Mouse (Mus musculus) embryonic facial prominence, embryonic 12.5 days (tissue): ENCODE measurements around the gene Nipal4. TPM values are rescaled to one million over a fixed set of nuclear protein-coding genes. Genes with fewer than 3 reads are reported as not detected.
A peak's percentile ranks its signal among the peaks of the same experiment; 100 is the strongest.

Experiments
- ATAC-seq: fragments of 200-750 bp; cut with Nextera tagmentation; 2 replicates; pipeline ENCODE4 v1.8.0; 2017; ENCODE audit not compliant: insufficient number of reproducible peaks, insufficient read depth, low FRiP score, low TSS enrichment
- H3K27ac ChIP-seq: fragments of 300-500 bp; sonication (generic); 2 replicates; pipeline ENCODE4 v1.5.1; 2016; ENCODE audit warnings: mild to moderate bottlenecking
- H3K27me3 ChIP-seq: fragments of 300-500 bp; sonication (generic); 2 replicates; pipeline ENCODE4 v1.6.1; 2016; ENCODE audit warnings: mild to moderate bottlenecking, moderate library complexity
- H3K36me3 ChIP-seq: fragments of 300-500 bp; sonication (generic); 2 replicates; pipeline ENCODE4 v1.6.1; 2016; ENCODE audit warnings: mild to moderate bottlenecking
- H3K4me1 ChIP-seq: fragments of 300-500 bp; sonication (generic); 2 replicates; pipeline ENCODE4 v1.6.1; 2016
- H3K4me2 ChIP-seq: fragments of 300-500 bp; sonication (generic); replicated peaks from 2 replicates; pipeline ENCODE4 v1.6.1; 2016; ENCODE audit warnings: mild to moderate bottlenecking, moderate library complexity
- H3K4me3 ChIP-seq: fragments of 300-500 bp; sonication (generic); 2 replicates; pipeline ENCODE4 v1.5.1; 2016; ENCODE audit warnings: mild to moderate bottlenecking
- H3K9ac ChIP-seq: fragments of 300-500 bp; sonication (generic); 2 replicates; pipeline ENCODE4 v1.6.1; 2016; ENCODE audit warnings: mild to moderate bottlenecking, moderate library complexity
- H3K9me3 ChIP-seq: fragments of 300-500 bp; sonication (generic); 2 replicates; pipeline ENCODE4 v1.6.1; 2016; ENCODE audit warnings: mild to moderate bottlenecking, moderate library complexity
- WGBS: fragments of 180-500 bp; shearing (Covaris S2); methylation state at CpG from one replicate; pipeline ENCODE4 v1.1.7; 2016; 5-methylcytosine and 5-hydroxymethylcytosine counted together
- polyA plus RNA-seq: library from polyadenylated mRNA; unstranded; fragments of >200 nt; fragmentation: Nextera tagmentation; extraction: Ambion mirVana; gene quantifications from 2 replicates; pipeline ENCODE4 v1.2.1, GENCODE M21; 2016

Nipal4 gene
- polyA plus RNA-seq = 0.43 and 0.79 TPM in 2 replicates

GRCm38 (mm10) chr11:46165866-46166585 is at the start of gene Nipal4:
Gene Nipal4, minus strand, starts transcription at chr11:46166508.
- Histone ChIP-seq H3K4me1 (no peaks in the 10 kb centered on the region), H3K9me3 (no peaks in the 10 kb centered on the region), H3K27ac (no peak within 1 kb of the TSS), H3K4me3 (peak within 1 kb of the TSS; percentile 51), H3K4me2 (peak within 1 kb of the TSS; percentile 95), H3K9ac (peak within 1 kb of the TSS; percentile 45), H3K36me3 (no peaks in the 10 kb centered on the region), H3K27me3 (peaks cover 27% of the 10 kb centered on the region)
- no peak for ATAC-seq
- 2% methylated on average over 40 of the region's 40 CpGs for whole genome bisulfite sequencing

GRCm38 (mm10) chr11:46215354-46215753 is 49.0 kb upstream of the Nipal4 start:
- H3K36me3 ChIP-seq = no peaks in the 10 kb centered on the region
- peak overlapping the region; percentile 91 for H3K27ac ChIP-seq
- H3K27me3 ChIP-seq = no peaks in the 10 kb centered on the region
- no peak overlapping the region for H3K4me3 ChIP-seq
- H3K4me1 ChIP-seq = peaks cover 38% of the 10 kb centered on the region
- no peak overlapping the region for H3K4me2 ChIP-seq
- no peak overlapping the region for H3K9ac ChIP-seq
- no peak; the same call in 1 of the 2 replicates for ATAC-seq
- no peaks in the 10 kb centered on the region for H3K9me3 ChIP-seq
- WGBS = 17% methylated on average over 3 of the region's 3 CpGs

- ATAC-seq = no peak
- H3K4me1 ChIP-seq = peaks cover 34% of the 10 kb centered on the region
- peak overlapping the region; percentile 91 for H3K27ac ChIP-seq
- H3K9me3 ChIP-seq = no peaks in the 10 kb centered on the region
- H3K27me3 ChIP-seq = no peaks in the 10 kb centered on the region
- 44% methylated on average over 14 of the region's 14 CpGs for WGBS
- no peak overlapping the region for H3K4me3 ChIP-seq
- no peaks in the 10 kb centered on the region for H3K36me3 ChIP-seq
- H3K4me2 ChIP-seq = no peak overlapping the region
- 0 out of 2 replicates have a peak overlapping the region, but pooled peaks have one; percentile 4 for H3K9ac ChIP-seq
These were observed 48.3 kb upstream of the Nipal4 start for GRCm38 (mm10) chr11:46214368-46215230.

GRCm38 (mm10) chr11:46213844-46214243 is 47.5 kb upstream of the Nipal4 start:
- H3K9ac ChIP-seq = no peak overlapping the region
- H3K27ac ChIP-seq = peak overlapping the region; percentile 91
- no peaks in the 10 kb centered on the region for H3K27me3 ChIP-seq
- no peaks in the 10 kb centered on the region for H3K9me3 ChIP-seq
- 37% methylated on average over 5 of the region's 5 CpGs for WGBS
- no peak overlapping the region for H3K4me2 ChIP-seq
- peak; percentile 68; the same call in 1 of the 2 replicates for ATAC-seq
- no peaks in the 10 kb centered on the region for H3K36me3 ChIP-seq
- H3K4me1 ChIP-seq = peaks cover 34% of the 10 kb centered on the region
- H3K4me3 ChIP-seq = no peak overlapping the region

GRCm38 (mm10) chr11:46211858-46212257 is 45.5 kb upstream of the Nipal4 start:
- Histone ChIP-seq H3K4me1 (peaks cover 29% of the 10 kb centered on the region), H3K9me3 (no peaks in the 10 kb centered on the region), H3K36me3 (peaks cover 4% of the 10 kb centered on the region; the same call in 1 of the 2 replicates), H3K4me3 (no peak overlapping the region), H3K4me2 (no peak overlapping the region), H3K27me3 (no peaks in the 10 kb centered on the region), H3K27ac (no peak overlapping the region), H3K9ac (0 out of 2 replicates have a peak overlapping the region, but pooled peaks have one; percentile 3)
- no peak for ATAC-seq
- 14% methylated on average over 3 of the region's 3 CpGs for WGBS

- H3K4me3 ChIP-seq = no peak overlapping the region
- 40% methylated on average over 2 of the region's 2 CpGs for WGBS
These were observed 43.6 kb upstream of the Nipal4 start for GRCm38 (mm10) chr11:46209884-46210283.

GRCm38 (mm10) chr11:46205639-46206409 is 39.5 kb upstream of the Nipal4 start:
- H3K27me3 ChIP-seq = no peaks in the 10 kb centered on the region
- H3K4me2 ChIP-seq = no peak overlapping the region
- H3K9me3 ChIP-seq = no peaks in the 10 kb centered on the region
- peaks cover 4% of the 10 kb centered on the region; the same call in 1 of the 2 replicates for H3K36me3 ChIP-seq
- no peak for ATAC-seq
- WGBS = 42% methylated on average over 17 of the region's 17 CpGs
- no peak overlapping the region for H3K9ac ChIP-seq
- no peak overlapping the region for H3K4me3 ChIP-seq
- no peak overlapping the region for H3K27ac ChIP-seq
- H3K4me1 ChIP-seq = peaks cover 13% of the 10 kb centered on the region

More at GRCm38 (mm10) chr11:46209884-46210283, 43.6 kb upstream of the Nipal4 start:
- Histone ChIP-seq H3K27me3 (no peaks in the 10 kb centered on the region), H3K27ac (no peak overlapping the region), H3K9ac (no peak overlapping the region), H3K4me2 (no peak overlapping the region), H3K4me1 (peaks cover 29% of the 10 kb centered on the region), H3K9me3 (no peaks in the 10 kb centered on the region), H3K36me3 (peaks cover 4% of the 10 kb centered on the region; the same call in 1 of the 2 replicates)
- no peak for ATAC-seq

GRCm38 (mm10) chr11:46204841-46205240 is 38.5 kb upstream of the Nipal4 start:
- WGBS = 90% methylated on average over 9 of the region's 9 CpGs
- no peak overlapping the region for H3K4me3 ChIP-seq
- no peak overlapping the region for H3K4me2 ChIP-seq
- ATAC-seq = no peak
- H3K4me1 ChIP-seq = peaks cover 13% of the 10 kb centered on the region
- H3K36me3 ChIP-seq = peaks cover 4% of the 10 kb centered on the region; the same call in 1 of the 2 replicates
- no peak overlapping the region for H3K9ac ChIP-seq
- no peak overlapping the region for H3K27ac ChIP-seq
- no peaks in the 10 kb centered on the region for H3K9me3 ChIP-seq
- H3K27me3 ChIP-seq = no peaks in the 10 kb centered on the region

GRCm38 (mm10) chr11:46202547-46202887 is 36.2 kb upstream of the Nipal4 start:
- H3K9me3 ChIP-seq = no peaks in the 10 kb centered on the region
- ATAC-seq = no peak
- 61% methylated on average over 10 of the region's 10 CpGs for WGBS
- H3K27ac ChIP-seq = no peak overlapping the region
- no peak overlapping the region for H3K9ac ChIP-seq
- H3K4me2 ChIP-seq = no peak overlapping the region
- H3K27me3 ChIP-seq = no peaks in the 10 kb centered on the region
- H3K4me3 ChIP-seq = no peak overlapping the region
- H3K4me1 ChIP-seq = peaks cover 13% of the 10 kb centered on the region
- peaks cover 10% of the 10 kb centered on the region for H3K36me3 ChIP-seq

- WGBS = 45% methylated on average over 20 of the region's 20 CpGs
- Histone ChIP-seq H3K27ac (no peak overlapping the region), H3K9me3 (no peaks in the 10 kb centered on the region), H3K9ac (no peak overlapping the region), H3K4me2 (no peak overlapping the region), H3K4me1 (peaks cover 13% of the 10 kb centered on the region), H3K36me3 (peaks cover 7% of the 10 kb centered on the region), H3K4me3 (no peak overlapping the region), H3K27me3 (no peaks in the 10 kb centered on the region)
- no peak for ATAC-seq
These were observed 35.6 kb upstream of the Nipal4 start for GRCm38 (mm10) chr11:46201636-46202546.
